Mouse (Mus musculus) ES-E14 (cell line): ENCODE measurements around the gene Dcbld2. TPM values are rescaled to one million over a fixed set of nuclear protein-coding genes. Genes with fewer than 3 reads are reported as not detected.

Experiments
- DNase-seq: peaks from one replicate; pipeline ENCODE4 v3.0.0-alpha.2; 2013; ENCODE audit warnings: low read depth, low spot score
- H3K27ac ChIP-seq: 2 replicates; pipeline ENCODE4 v1.5.1; 2012; ENCODE audit warnings: low read depth, mild to moderate bottlenecking, low read length, moderate library complexity, mixed read lengths; ENCODE audit not compliant: poor library complexity, insufficient read depth, severe bottlenecking
- H3K36me3 ChIP-seq: 2 replicates; pipeline ENCODE4 v1.6.1; 2012; ENCODE audit warnings: mild to moderate bottlenecking, low read length, moderate library complexity, mixed read lengths; ENCODE audit not compliant: control insufficient read depth, poor library complexity, insufficient read depth, severe bottlenecking
- H3K4me1 ChIP-seq, 2 experiments: fragments of 150-350 bp in 1 of 2; sonication (generic) in 1 of 2; 2 replicates each; pipeline ENCODE4 v1.6.1; 2012; ENCODE audit warnings: low read length in 2 of 2, mild to moderate bottlenecking in 1 of 2, mixed read lengths in 1 of 2; ENCODE audit not compliant: control insufficient read depth in 2 of 2, insufficient read depth in 2 of 2, poor library complexity in 1 of 2
- H3K4me3 ChIP-seq, 2 experiments: fragments of 150-350 bp in 1 of 2; sonication (generic) in 1 of 2; 2 replicates each; pipeline ENCODE4 v1.5.1; 2012; ENCODE audit warnings: low read length in 2 of 2, low read depth in 1 of 2, mild to moderate bottlenecking in 1 of 2, mixed read lengths in 1 of 2; ENCODE audit not compliant: insufficient read depth in 1 of 2, poor library complexity in 1 of 2, severe bottlenecking in 1 of 2
- H3K9ac ChIP-seq: 2 replicates; pipeline ENCODE4 v1.6.1; 2012; ENCODE audit warnings: low read depth, mild to moderate bottlenecking, low read length, mixed read lengths; ENCODE audit not compliant: poor library complexity, insufficient read depth, severe bottlenecking
- H3K9me3 ChIP-seq: fragments of 150-350 bp; sonication (generic); 2 replicates; pipeline ENCODE4 v1.6.1; 2012; ENCODE audit warnings: low read depth, mild to moderate bottlenecking, low read length; ENCODE audit not compliant: control insufficient read depth, insufficient read depth
- CHD2 ChIP-seq: IDR thresholded peaks from 2 replicates; pipeline ENCODE4 v1.6.1; 2014; ENCODE audit warnings: mild to moderate bottlenecking, low read depth, low read length, inconsistent platforms
- HCFC1 ChIP-seq: IDR thresholded peaks from 2 replicates; pipeline ENCODE4 v1.6.1; 2012; ENCODE audit warnings: low read length, inconsistent platforms, borderline replicate concordance; ENCODE audit not compliant: insufficient read depth
- MAFK ChIP-seq: IDR thresholded peaks from 2 replicates; pipeline ENCODE4 v1.6.1; 2014; ENCODE audit warnings: mild to moderate bottlenecking, low read depth, low read length, inconsistent platforms; ENCODE audit not compliant: insufficient read depth
- ZC3H11A ChIP-seq: IDR thresholded peaks from 2 replicates; pipeline ENCODE4 v1.6.1; 2012; ENCODE audit warnings: low read depth, mild to moderate bottlenecking, inconsistent platforms, low read length, borderline replicate concordance
- ZNF384 ChIP-seq: IDR thresholded peaks from 2 replicates; pipeline ENCODE4 v1.6.1; 2012; ENCODE audit warnings: low read depth, low read length, inconsistent platforms
- in situ Hi-C, 2 experiments: fragments of 600-800 bp; cut with MboI; formaldehyde crosslinking; loops; one replicate each; pipeline ENCODE4 v1.15.1; 2025; ENCODE audit warnings: low sequenced_read_pairs in 2 of 2, inconsistent platforms in 1 of 2; ENCODE audit not compliant: unreplicated experiment in 2 of 2
- total RNA-seq: library from RNA; depleted of rRNA; stranded (reverse); fragments of 300-350 nt; gene quantifications from 2 replicates; pipeline ENCODE4 v1.2.3, GENCODE M21; 2012

Gene Dcbld2
- total RNA-seq, 1 experiment, result 45.7 TPM

GRCm38 (mm10) chr16:58404665-58405064 lies 3.6 kb upstream of the Dcbld2 start:
- DNase-seq, result no peak
- H3K27ac ChIP-seq, result no peak overlapping the region
- no peak overlapping the region for H3K9ac ChIP-seq
- TF ChIP-seq ZNF384, result no peak
- no peak for TF ChIP-seq CHD2
- no peak for TF ChIP-seq MAFK
- TF ChIP-seq HCFC1, result no peak
- no peak for TF ChIP-seq ZC3H11A
- H3K4me1 ChIP-seq, result 0 out of 4 replicates have a peak, but pooled peaks cover 0 to under 1% of the 10 kb centered on the region in 2 experiments
- H3K36me3 ChIP-seq, result no peaks in the 10 kb centered on the region
- H3K9me3 ChIP-seq, result no peaks in the 10 kb centered on the region
- in situ Hi-C loops, result no loop called here
- no peak overlapping the region for H3K4me3 ChIP-seq

DNA sequence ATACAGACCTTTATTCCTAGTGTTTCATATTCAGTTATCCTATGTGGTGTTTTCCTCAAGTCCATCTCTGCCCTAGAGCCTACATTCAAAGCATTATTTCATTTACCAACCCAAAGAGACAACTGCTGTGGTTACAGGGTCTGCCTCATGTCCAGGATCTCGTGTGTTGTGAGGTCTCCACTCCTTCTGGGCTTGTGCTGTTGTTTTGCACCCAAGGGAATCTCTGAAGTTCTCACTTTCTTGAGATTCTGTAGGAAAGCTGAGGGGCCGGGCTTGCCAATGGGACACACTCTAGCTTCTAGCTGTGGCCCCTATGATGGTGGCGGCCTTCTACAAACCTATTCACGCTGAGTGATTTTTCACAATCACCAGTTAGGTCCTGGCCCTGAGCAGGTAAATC lies 3.0 kb upstream of the Dcbld2 start:
- TF ChIP-seq ZNF384 (no peak), ZC3H11A (no peak), HCFC1 (no peak), MAFK (no peak), CHD2 (no peak)
- DNase-seq, result no peak
- in situ Hi-C loops, result no loop called here

GRCm38 (mm10) chr16:58408487-58409281 lies 441 bp downstream of the Dcbld2 start:
- DNase-seq, result no peak
- Histone ChIP-seq H3K4me1 (0 out of 4 replicates have a peak, but pooled peaks cover 0 to 3% of the 10 kb centered on the region in 2 experiments), H3K9me3 (no peaks in the 10 kb centered on the region), H3K4me3 (peak overlapping the region; percentile 87 to 88), H3K36me3 (no peaks in the 10 kb centered on the region), H3K9ac (peak overlapping the region; percentile 91), H3K27ac (no peak overlapping the region)
- in situ Hi-C loops, result no loop called here
- no peak for TF ChIP-seq HCFC1
- TF ChIP-seq CHD2, result no peak
- no peak for TF ChIP-seq ZC3H11A
- TF ChIP-seq MAFK, result no peak
- TF ChIP-seq ZNF384, result no peak

More for the DNA sequence above, 3.0 kb upstream of the Dcbld2 start:
- Histone ChIP-seq H3K36me3 (no peaks in the 10 kb centered on the region), H3K4me1 (0 out of 4 replicates have a peak, but pooled peaks cover 0 to 3% of the 10 kb centered on the region in 2 experiments), H3K9ac (no peak overlapping the region), H3K4me3 (no peak overlapping the region), H3K27ac (no peak overlapping the region), H3K9me3 (no peaks in the 10 kb centered on the region)

GRCm38 (mm10) chr16:58409825-58410224 lies 1.6 kb downstream of the Dcbld2 start:
- H3K9ac ChIP-seq, result no peak overlapping the region

More at GRCm38 (mm10) chr16:58409825-58410224, 1.6 kb downstream of the Dcbld2 start:
- Histone ChIP-seq H3K9me3 (no peaks in the 10 kb centered on the region), H3K4me1 (0 out of 4 replicates have a peak, but pooled peaks cover 0 to 3% of the 10 kb centered on the region in 2 experiments), H3K27ac (no peak overlapping the region), H3K36me3 (no peaks in the 10 kb centered on the region), H3K4me3 (no peak overlapping the region)
- DNase-seq, result no peak
- TF ChIP-seq ZC3H11A, result no peak
- TF ChIP-seq HCFC1, result no peak
- no peak for TF ChIP-seq MAFK
- TF ChIP-seq ZNF384, result no peak
- TF ChIP-seq CHD2, result no peak
- in situ Hi-C loops, result no loop called here
